Mouse (Mus musculus) ES-Bruce4 (cell line): ENCODE data around the gene Nipal3.

ENCODE experiments used
- CTCF ChIP-seq: IDR thresholded peaks from one replicate; pipeline ENCODE4 v1.8.1; 2011; ENCODE audit warnings: low read depth, low read length
- EP300 ChIP-seq: IDR thresholded peaks from 2 replicates; pipeline ENCODE4 v1.6.1; 2011; ENCODE audit warnings: low read depth, low read length; ENCODE audit not compliant: insufficient read depth
- POLR2A ChIP-seq: IDR thresholded peaks from one replicate; pipeline ENCODE4 v1.8.1; 2011; ENCODE audit warnings: low read length; ENCODE audit not compliant: insufficient read depth

DNA sequence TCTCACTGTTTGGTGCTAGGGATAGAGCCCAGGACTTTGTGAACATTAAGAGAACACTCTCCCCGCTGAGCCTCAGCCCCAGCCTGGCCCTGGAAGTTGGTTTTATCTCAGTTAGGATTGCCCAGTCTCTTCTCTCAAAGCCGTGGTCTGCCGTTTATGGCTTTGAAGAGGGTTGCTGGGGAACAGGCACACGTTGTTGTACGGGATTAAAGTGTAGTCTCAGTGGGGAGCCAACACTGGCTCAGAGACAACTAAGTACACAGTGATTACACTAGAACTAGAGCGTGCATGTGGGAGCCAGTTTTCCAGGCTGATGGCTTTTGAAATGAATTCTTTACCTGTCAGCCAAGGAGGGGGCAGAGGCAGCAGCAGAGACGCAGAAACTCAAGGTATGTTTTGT is 93.0 kb downstream of the Nipal3 start:
- TF ChIP-seq POLR2A (no peak), CTCF (no peak), EP300 (no peak)
